ENCODE assay signal across 8 mouse cellular contexts in genomic region chr13:58385547-58385920, GRCm38 (mm10). TPM values are rescaled to one million over a fixed set of nuclear protein-coding genes. Genes with fewer than 3 reads are reported as not detected.
DNase-seq lines count a peak whose midpoint lies in the region; ATAC-seq and TF ChIP-seq lines count a peak whose summit lies in the region.

No protein-coding gene starts in this region.

- intact Hi-C loops in left cerebral cortex, postnatal 25 days (cut with DNase I): loop anchor here (1.0 to 10.0 kb wide), 3 partner anchors 97 to 201 kb away; no protein-coding TSS in a partner anchor

- peak overlapping the region; percentile 76 for H3K4me2 ChIP-seq in kidney, postnatal 0 days (ENCODE audit: low read length)
- peak overlapping the region; percentile 78 for H3K4me2 ChIP-seq in embryonic facial prominence, embryonic 12.5 days (replicated peaks)
- peak overlapping the region; percentile 60 for H3K4me2 ChIP-seq in intestine, embryonic 14.5 days (ENCODE audit: low read length)
- no peak overlapping the region for H3K4me2 ChIP-seq in myocyte (ENCODE audit: low read depth)

- no peak for TF ChIP-seq CTCF in kidney, postnatal 0 days (IDR thresholded peaks at IDR 0.05; ENCODE audit: low read depth)

- H3K79me2 ChIP-seq in myocyte (ENCODE audit: control insufficient read depth, insufficient read depth): no peaks in the 10 kb centered on the region

- H3K27ac ChIP-seq in kidney, postnatal 0 days: peak overlapping the region; percentile 37; the same call in 1 of the 2 replicates
- H3K27ac ChIP-seq in embryonic facial prominence, embryonic 12.5 days: 0 out of 2 replicates have a peak overlapping the region, but pooled peaks have one; percentile 24
- H3K27ac ChIP-seq in intestine, embryonic 14.5 days (ENCODE audit: low read depth): no peak overlapping the region

- H3K9me3 ChIP-seq in kidney, postnatal 0 days (replicated peaks; ENCODE audit: low read length): no peaks in the 10 kb centered on the region
- H3K9me3 ChIP-seq in embryonic facial prominence, embryonic 12.5 days: peaks cover 9% of the 10 kb centered on the region
- H3K9me3 ChIP-seq in intestine, embryonic 14.5 days (ENCODE audit: control insufficient read depth, low read length): peaks cover 10% of the 10 kb centered on the region

- H3K9ac ChIP-seq in kidney, postnatal 0 days (ENCODE audit: low read depth, low read length): peak overlapping the region; percentile 81
- H3K9ac ChIP-seq in embryonic facial prominence, embryonic 12.5 days: peak overlapping the region; percentile 73; the same call in 1 of the 2 replicates
- H3K9ac ChIP-seq in intestine, embryonic 14.5 days (ENCODE audit: low read length): no peak overlapping the region

- no peaks in the 10 kb centered on the region for H3K27me3 ChIP-seq in kidney, postnatal 0 days (ENCODE audit: insufficient read depth, low read length)
- H3K27me3 ChIP-seq in embryonic facial prominence, embryonic 12.5 days: no peaks in the 10 kb centered on the region
- no peaks in the 10 kb centered on the region for H3K27me3 ChIP-seq in intestine, embryonic 14.5 days (replicated peaks; ENCODE audit: control insufficient read depth, insufficient read depth, low read length)
- no peaks in the 10 kb centered on the region for H3K27me3 ChIP-seq in myocyte (ENCODE audit: control insufficient read depth, insufficient read depth, insufficient read length)

- H3K36me3 ChIP-seq in kidney, postnatal 0 days (ENCODE audit: insufficient read depth, low read length): peaks cover 17% of the 10 kb centered on the region
- peaks cover 20% of the 10 kb centered on the region for H3K36me3 ChIP-seq in embryonic facial prominence, embryonic 12.5 days
- H3K36me3 ChIP-seq in intestine, embryonic 14.5 days (ENCODE audit: control insufficient read depth, insufficient read depth, low read length): peaks cover 31% of the 10 kb centered on the region
- peaks cover 22% of the 10 kb centered on the region for H3K36me3 ChIP-seq in myocyte (ENCODE audit: control insufficient read depth, insufficient read depth)

- peak overlapping the region; percentile 87 for H3ac ChIP-seq in myocyte (ENCODE audit: control insufficient read depth, insufficient read length)

- H3K4me3 ChIP-seq in kidney, postnatal 0 days (replicated peaks; ENCODE audit: low read depth, low read length): peak overlapping the region; percentile 61
- H3K4me3 ChIP-seq in embryonic facial prominence, embryonic 12.5 days: peak overlapping the region; percentile 62
- peak overlapping the region; percentile 70 for H3K4me3 ChIP-seq in intestine, embryonic 14.5 days (ENCODE audit: low read depth, low read length)
- peak overlapping the region; percentile 12 for H3K4me3 ChIP-seq in myocyte

- no peak for DNase-seq in kidney, postnatal 0 days (ENCODE audit: low spot score)
- no peak for DNase-seq in kidney, adult 9 months
- DNase-seq in intestine, embryonic 14.5 days (ENCODE audit: low spot score): no peak
- DNase-seq in left cerebral cortex, postnatal 25 days (ENCODE audit: low spot score in 2 of 2): no peak
- no peak for DNase-seq in thymus, adult 18-20 months
- no peak for DNase-seq in left cerebral cortex, adult 11 months (ENCODE audit: low spot score)

- no peak for TF ChIP-seq POLR2A in myocyte (IDR thresholded peaks at IDR 0.05; ENCODE audit: insufficient read length, low read depth)

- ATAC-seq in kidney, postnatal 0 days (replicated peaks; ENCODE audit: low FRiP score, low read depth): no peak
- no peak for ATAC-seq in embryonic facial prominence, embryonic 12.5 days (ENCODE audit: insufficient number of reproducible peaks, insufficient read depth, low FRiP score, low TSS enrichment)
- no peak for ATAC-seq in intestine, embryonic 14.5 days (replicated peaks; ENCODE audit: low FRiP score, low TSS enrichment, low read depth)

- H3K4me1 ChIP-seq in kidney, postnatal 0 days (replicated peaks; ENCODE audit: insufficient read depth, low read length): 0 out of 2 replicates have a peak, but pooled peaks cover 5% of the 10 kb centered on the region
- H3K4me1 ChIP-seq in embryonic facial prominence, embryonic 12.5 days: 0 out of 2 replicates have a peak, but pooled peaks cover 10% of the 10 kb centered on the region
- no peaks in the 10 kb centered on the region for H3K4me1 ChIP-seq in intestine, embryonic 14.5 days (replicated peaks; ENCODE audit: control insufficient read depth, insufficient read depth, low read length)

- WGBS in kidney, postnatal 0 days: 74% methylated on average over 7 of the region's 7 CpGs
- WGBS in embryonic facial prominence, embryonic 12.5 days: 74% methylated on average over 7 of the region's 7 CpGs
- WGBS in intestine, embryonic 14.5 days: 79% methylated on average over 7 of the region's 7 CpGs

TF ChIP-seq in myocyte, 11 proteins besides CTCF, POLR2A, EP300 and RAD21:
- no peak for TF ChIP-seq E2F4 (IDR thresholded peaks at IDR 0.05; ENCODE audit: insufficient read depth)
- TF ChIP-seq TCF12 (IDR thresholded peaks at IDR 0.05; ENCODE audit: insufficient read depth, poor library complexity, severe bottlenecking): no peak
- TF ChIP-seq MYOG (IDR thresholded peaks at IDR 0.05; ENCODE audit: control insufficient read depth in 1 of 3, insufficient read depth in 1 of 3, insufficient read length in 2 of 3, low read depth in 2 of 3): no peak

RNA-seq across cellular contexts. Expression of gene 2210016F16Rik, which starts 0.5 kb away (rescaled TPM):
- polyA plus RNA-seq in kidney, postnatal 0 days (2015; fragmentation: Nextera tagmentation; extraction: Ambion mirVana): 33.0 and 33.7 TPM in 2 replicates
- polyA plus RNA-seq in embryonic facial prominence, embryonic 12.5 days (2016; fragmentation: Nextera tagmentation; extraction: Ambion mirVana): 23.7 and 24.3 TPM in 2 replicates
- 34.0 and 35.6 TPM in 2 replicates for polyA plus RNA-seq in intestine, embryonic 14.5 days (2014; fragmentation: Nextera tagmentation; extraction: Ambion mirVana)
- 3.7 TPM for polyA plus RNA-seq in myocyte (2012; fragmentation: generic; extraction: Trizol)
- 1 to 10 TPM; 5.7 to 6.7 TPM for total RNA-seq in left cerebral cortex, postnatal 25 days (2021)

RNA-seq across cellular contexts. Expression of gene Rmi1, which starts 16.5 kb away (rescaled TPM):
- 19.3 and 20.5 TPM in 2 replicates for polyA plus RNA-seq in kidney, postnatal 0 days (2015; fragmentation: Nextera tagmentation; extraction: Ambion mirVana)
- 29.5 and 31.4 TPM in 2 replicates for polyA plus RNA-seq in embryonic facial prominence, embryonic 12.5 days (2016; fragmentation: Nextera tagmentation; extraction: Ambion mirVana)
- 21.2 and 26.0 TPM in 2 replicates for polyA plus RNA-seq in intestine, embryonic 14.5 days (2014; fragmentation: Nextera tagmentation; extraction: Ambion mirVana)
- polyA plus RNA-seq in myocyte (2012; fragmentation: generic; extraction: Trizol): 5.2 TPM
- total RNA-seq in left cerebral cortex, postnatal 25 days (2021): 10 to 100 TPM; 13.7 to 15.2 TPM

RNA-seq across cellular contexts. Expression of gene Hnrnpk, which starts 17.6 kb away (rescaled TPM):
- polyA plus RNA-seq in kidney, postnatal 0 days (2015; fragmentation: Nextera tagmentation; extraction: Ambion mirVana): 1,049 and 1,178 TPM in 2 replicates
- 1,844 and 1,972 TPM in 2 replicates for polyA plus RNA-seq in embryonic facial prominence, embryonic 12.5 days (2016; fragmentation: Nextera tagmentation; extraction: Ambion mirVana)
- polyA plus RNA-seq in intestine, embryonic 14.5 days (2014; fragmentation: Nextera tagmentation; extraction: Ambion mirVana): 1,414 and 1,590 TPM in 2 replicates
- polyA plus RNA-seq in myocyte (2012; fragmentation: generic; extraction: Trizol): 289 TPM
- total RNA-seq in left cerebral cortex, postnatal 25 days (2021): 100 to 1,000 TPM; 573 to 639 TPM

RNA-seq across cellular contexts. Expression of gene Kif27, which starts 26.6 kb away (rescaled TPM):
- polyA plus RNA-seq in kidney, postnatal 0 days (2015; fragmentation: Nextera tagmentation; extraction: Ambion mirVana): 0.52 and 0.55 TPM in 2 replicates
- polyA plus RNA-seq in embryonic facial prominence, embryonic 12.5 days (2016; fragmentation: Nextera tagmentation; extraction: Ambion mirVana): 0.90 and 1.2 TPM in 2 replicates
- polyA plus RNA-seq in intestine, embryonic 14.5 days (2014; fragmentation: Nextera tagmentation; extraction: Ambion mirVana): 0.52 and 1.0 TPM in 2 replicates
- polyA plus RNA-seq in myocyte (2012; fragmentation: generic; extraction: Trizol): 0.08 TPM
- 1 to 10 TPM; 2.9 to 4.3 TPM for total RNA-seq in left cerebral cortex, postnatal 25 days (2021)

Comparison
In these comparisons a context has a peak if more than half of its experiments do, and no peak if none do; other contexts are left out.
1. H3K4me3 ChIP-seq: peak in every context shown above with its lines; median percentile 70 in intestine, embryonic 14.5 days; 62 in embryonic facial prominence, embryonic 12.5 days; 61 in kidney, postnatal 0 days; 12 in myocyte.